Mouse (Mus musculus) kidney, postnatal 25 days (tissue): ENCODE measurements around the gene Litaf.

Experiments used
- DNase-seq, 2 experiments: peaks; one replicate each; pipeline ENCODE4 v3.0.0; 2021; ENCODE audit warnings: mixed read lengths in 2 of 2

The Litaf gene

DNA sequence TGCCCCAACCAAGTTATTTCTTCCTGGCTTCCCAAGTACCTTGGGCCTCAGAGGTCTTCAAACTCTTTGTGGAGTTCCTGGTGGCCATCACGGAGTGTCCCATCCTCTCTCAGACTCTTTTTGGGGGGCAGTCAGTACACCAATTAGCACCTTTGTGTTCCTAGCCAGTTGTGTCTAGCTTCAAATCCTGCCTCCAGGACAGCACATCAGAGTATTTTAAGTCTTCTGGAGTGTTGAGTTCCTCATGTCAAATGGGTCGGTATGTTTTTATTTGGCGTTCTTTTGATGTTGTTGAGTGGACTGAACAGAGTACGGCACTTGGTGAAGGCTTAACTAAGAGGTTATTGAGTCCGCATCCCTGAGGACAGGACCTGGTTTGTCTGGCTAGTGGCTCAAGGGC lies 526 bp downstream of the Litaf start:
- no peak for DNase-seq

DNA sequence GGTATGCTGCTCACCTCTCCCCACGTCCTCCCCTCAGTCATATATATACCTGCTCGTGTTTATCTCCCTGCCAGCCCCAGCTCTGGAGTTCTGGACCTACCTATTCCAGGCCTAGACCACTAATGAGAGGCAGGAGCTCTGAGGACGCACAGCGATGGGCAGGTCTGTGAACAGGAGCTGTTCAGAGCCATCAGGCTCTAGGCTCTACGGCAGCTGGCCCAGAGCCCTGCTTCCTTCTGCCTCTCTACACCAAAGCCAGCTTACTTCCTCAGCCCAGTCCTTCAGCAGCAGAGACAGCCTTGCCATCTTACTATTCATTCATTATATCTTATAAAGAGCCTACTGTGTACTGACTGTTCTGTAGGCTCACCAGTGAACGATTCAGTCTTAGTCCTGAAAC lies 1.2 kb downstream of the Litaf start:
- DNase-seq, result no peak

DNA sequence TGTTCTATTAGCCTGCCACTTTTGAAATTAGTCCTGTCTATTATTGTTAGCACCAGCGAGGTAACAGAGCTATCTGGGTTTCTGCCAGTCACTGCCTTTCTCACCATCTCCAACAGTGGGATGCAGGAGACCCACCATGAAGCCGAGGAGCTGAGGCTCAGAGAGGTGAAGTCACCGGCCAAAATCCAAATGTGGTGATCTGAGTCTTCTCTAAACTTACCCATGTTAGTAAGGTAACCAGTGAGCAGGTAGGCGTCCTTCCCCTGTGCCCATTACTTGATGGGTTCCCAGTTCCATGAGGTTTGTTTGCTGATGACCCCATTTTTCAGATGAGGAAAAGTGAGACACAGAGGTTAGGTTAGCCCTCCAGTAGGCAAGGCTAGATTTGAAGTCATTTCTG lies 1.6 kb downstream of the Litaf start:
- DNase-seq, result no peak

DNA sequence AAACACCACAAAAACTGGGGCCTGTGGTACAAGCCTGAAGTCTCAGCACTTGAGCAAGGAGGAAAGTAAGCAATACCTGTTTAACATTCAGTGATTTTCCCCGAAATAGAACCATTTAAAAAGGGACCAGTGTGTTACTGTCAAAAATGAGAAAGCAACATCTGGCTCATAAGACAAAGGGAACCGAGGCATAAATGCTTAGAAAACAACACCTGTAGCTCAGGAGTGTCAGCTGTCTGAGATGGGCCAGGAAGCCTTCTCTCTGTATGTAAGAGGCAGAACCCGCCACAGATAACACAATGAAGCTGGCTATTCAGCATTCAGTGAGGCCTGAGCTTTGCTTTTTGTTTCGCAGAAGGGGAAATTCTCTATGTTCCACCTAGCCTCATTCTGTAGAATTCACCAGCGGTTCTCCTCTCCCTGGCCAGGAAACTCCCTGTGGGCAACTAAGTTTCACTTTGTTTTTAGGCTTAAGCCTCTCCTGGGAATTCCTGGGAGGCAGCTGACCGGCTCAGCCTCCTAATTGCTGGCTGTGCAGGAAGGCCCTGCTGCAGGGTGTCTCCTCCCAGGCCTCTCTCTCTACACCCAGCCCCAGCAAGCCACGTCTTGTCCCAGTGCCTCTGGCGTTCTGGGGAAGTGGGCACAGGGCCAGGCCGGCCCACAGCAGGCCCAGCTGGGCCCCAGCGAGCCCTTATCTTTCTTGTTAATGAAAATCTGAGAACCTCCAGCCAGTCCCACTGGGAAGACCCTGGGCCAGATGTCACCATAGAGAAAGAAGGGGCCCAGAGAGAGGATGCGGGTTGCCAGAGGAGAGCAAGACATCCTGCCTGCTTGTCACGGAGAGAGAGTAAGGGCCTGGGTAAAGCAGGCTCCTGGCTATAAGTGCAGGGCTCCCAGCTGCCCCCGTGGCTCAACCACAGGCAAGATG lies 2.9 kb downstream of the Litaf start:
- DNase-seq, result peak; percentile 91 to 94

DNA sequence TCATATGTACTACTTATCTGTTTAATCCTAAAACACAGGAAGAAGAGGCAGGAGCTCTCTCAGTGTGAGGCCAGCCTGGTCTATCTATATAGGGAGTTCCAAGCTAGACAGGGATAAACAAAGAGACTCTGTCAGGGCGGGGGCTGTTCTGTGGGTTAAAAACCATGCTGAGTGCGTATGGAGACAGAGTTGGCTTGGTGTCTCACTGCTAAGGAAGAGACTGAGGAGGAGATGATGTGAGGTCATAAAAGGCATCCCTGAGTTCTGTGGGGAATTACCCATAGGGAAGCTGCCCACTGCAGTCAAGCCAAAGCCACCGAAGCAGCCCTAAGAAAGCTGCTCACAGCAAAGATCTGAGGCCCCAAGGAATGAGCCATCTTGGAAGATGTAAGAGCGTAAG lies 5.3 kb downstream of the Litaf start, which contains the start of gene Snn:
Snn (plus strand) TSS at position 301 of the 400 bp plus-strand sequence.
- no peak for DNase-seq

DNA sequence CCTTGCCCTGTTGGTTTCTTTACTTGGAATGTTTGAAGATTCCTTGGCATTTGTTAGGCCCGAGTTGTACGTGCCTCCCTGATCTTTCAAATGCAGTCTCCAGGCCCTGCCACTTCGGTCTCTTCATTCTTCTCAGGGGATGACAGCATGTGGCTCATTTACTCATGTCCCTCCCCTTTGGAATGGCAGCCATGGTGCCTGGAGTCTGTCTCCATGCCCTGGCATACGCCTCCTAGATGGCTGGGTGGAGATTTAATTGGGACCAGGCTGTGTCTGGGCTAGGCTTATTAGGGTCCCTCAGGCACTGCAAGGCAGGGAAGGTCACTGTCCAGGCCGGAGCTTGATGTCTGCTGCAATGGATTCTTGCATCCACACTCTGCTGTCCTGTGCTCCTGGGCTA lies 10.0 kb downstream of the Litaf start:
- no peak for DNase-seq

DNA sequence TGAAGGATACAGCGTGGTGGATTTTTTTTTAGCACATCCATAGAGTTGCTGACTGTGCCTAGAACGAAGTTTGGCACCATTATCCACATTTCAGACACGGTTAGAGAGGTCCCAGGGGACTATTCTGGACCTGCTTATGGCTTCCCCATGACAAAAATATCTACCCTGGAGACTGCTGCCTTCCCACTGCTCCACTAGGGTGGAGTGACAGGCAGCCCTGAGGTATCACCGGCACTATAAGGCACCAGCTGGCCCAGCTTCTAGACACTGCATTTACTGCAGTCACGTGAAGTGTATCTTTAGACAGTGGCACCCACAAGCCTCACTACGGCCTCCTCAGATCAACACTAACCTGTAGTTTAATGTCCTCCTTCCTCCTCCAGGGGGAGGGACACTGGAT lies 11.1 kb downstream of the Litaf start:
- no peak for DNase-seq

DNA sequence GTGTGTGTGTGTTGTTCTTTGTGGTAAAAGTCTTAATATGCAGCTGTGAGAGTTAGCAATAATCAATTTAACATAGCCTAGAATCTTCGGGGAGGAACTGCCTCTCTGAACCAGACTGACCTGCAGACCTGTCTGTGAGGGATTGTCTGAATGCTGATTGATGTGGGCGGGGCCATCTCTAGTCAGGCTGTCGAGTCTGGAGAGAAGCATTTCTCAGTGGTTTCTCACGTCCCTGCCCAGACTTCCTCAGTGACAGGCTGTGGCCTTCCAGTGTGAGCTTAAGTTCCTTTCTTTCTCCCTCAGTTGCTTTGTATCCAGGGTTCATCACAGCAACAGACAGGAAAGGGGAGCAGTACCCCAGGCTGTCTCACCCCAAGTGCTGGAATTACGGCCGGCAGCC lies 11.5 kb downstream of the Litaf start:
- no peak for DNase-seq

DNA sequence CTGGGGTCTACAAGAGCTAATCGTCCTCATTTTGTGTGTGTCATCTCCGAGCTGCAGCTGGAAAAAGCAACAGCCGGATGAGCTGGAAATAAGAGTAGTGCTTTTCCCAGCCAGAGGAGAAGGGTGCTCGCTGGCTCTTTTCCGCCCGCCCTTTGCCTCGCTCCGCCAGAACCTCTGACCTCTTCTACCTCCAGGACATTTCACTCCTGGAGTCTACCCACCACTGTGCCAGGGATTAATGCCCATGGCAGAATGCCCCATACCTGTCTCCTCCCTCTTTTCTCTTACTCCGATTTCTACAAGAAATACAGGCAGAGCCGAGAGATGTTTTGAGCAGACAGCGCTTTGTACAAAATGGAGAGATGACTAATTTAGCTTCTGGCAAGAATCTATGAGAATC lies 14.8 kb downstream of the Litaf start:
- peak; percentile 21 to 49 for DNase-seq

DNA sequence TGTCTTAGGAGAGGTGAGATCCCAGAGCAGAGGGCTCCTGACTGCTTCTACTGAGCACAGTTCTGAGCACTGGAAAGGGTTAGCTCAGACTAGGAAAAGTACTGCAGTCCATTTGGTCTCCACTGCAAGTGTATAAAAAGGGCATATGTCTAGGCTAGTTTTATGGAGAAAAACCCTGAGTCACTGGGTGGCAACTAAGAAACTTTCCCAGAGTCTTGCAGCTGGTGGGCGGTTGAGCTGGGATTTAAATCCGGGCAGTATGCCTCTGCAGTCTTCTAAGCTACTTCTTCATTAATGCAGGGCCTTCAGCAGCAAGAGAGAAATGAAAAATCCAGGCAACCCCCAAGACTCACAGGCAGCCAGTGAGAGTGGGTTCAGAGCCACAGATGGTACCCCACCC lies 15.7 kb downstream of the Litaf start:
- no peak for DNase-seq

DNA sequence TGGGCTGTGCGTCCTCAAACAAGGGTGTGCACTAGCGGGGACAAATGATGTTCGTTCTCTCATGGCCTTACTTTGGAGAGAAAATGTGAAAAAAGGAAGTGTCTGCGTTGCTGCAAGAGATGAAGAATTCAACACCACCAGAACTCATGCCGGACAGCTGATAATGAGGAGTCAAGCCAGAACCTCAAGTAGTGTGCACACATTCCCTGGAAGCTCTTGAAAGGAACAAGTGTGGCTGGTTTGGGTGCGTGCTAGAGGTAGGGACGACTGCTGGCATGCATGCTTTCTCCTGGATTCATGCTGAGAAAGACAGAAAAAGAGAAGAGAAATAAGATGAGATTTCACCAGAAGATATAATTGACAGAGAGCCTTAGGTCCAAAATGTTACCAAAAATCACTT lies 18.8 kb downstream of the Litaf start:
- DNase-seq, result no peak

DNA sequence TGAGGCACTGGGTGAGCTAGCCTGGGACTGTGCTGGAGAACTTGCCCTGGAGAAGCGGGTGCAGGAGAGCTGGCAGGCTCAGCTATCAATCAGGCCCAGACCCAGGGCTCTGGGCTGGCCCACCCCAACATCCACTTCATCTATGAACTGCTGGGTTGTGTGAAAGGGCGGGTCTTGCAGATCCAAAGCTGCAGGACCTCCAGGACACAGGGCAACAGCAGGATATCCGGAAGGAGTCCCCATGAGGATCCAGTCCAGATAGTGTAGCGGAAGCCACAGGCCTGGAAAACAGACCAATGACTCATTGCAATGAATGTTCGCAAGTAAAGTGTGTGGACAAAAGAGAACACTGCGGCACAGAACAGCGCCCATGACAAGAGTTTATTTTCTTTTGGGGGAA lies 19.5 kb downstream of the Litaf start:
- peak; percentile 39 to 76 for DNase-seq

DNA sequence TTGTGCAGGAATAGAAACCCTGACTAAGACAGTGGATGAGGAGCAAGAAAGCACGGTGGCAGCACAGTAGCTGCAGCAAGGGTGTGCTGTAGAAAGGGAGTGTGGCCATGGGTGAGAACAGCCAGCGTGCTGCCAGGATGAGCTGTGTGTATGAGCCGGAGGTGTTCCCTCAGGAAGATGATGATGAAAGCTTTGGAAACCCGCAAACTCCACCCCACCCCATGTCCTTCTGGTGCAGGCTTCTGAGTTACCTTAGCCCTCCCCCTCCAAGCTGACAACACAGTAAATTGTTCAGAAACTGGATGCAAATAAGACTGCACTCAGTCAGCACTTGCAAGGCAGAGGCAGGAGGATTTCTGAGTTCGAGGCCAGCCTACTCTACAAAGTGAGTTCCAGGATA lies 22.7 kb downstream of the Litaf start:
- DNase-seq, result no peak

DNA sequence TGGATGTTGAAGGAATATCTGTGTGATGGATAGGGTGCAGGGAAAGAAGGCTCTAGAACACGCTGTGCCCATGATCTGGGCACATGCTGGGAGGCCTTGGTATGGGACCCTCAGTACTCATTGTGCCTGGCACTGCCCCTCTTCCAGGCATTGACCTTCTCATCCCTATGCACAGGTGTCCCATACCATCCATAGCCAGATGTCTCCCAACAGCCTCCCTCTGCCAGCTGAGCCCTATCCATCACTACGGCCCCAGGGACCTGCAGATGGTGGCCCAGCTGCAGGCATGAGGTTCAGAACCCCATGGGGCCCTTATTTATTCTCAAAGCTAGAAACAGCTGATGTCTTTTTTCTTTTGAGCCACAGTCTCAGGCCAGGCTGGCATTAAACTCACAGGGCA lies 25.4 kb downstream of the Litaf start:
- DNase-seq, result no peak

DNA sequence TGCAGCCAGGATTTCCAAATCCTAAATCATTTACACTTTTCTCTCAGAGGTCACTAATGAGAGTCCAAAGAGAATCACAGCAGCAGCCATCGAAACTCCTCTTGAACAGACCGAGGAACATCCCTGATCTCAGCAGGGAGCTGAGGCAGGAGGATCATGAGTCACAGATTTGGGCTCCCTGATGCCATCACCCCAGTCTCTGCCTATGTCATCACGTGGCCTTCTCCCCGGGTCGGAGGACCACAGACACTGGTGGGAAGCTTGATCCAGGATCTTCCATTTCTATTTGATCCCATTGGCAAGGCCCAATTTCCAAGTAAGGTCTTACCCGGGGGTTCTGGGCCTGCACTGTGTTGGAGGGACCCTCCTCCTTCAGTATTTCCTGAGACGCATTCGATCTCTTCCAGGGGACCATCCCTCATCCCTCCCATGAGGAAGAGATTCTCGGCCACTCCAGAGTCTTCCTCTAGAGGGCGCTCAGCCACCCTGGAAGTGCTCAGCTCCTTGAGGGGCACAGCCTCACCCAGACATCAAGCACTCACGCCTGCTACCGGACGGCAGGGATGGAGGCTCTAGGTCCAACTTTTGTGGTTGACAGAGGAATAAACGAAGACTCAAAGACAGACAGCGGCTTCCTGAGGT lies 30.0 kb downstream of the Litaf start:
- DNase-seq, result peak; percentile 77 to 86

DNA sequence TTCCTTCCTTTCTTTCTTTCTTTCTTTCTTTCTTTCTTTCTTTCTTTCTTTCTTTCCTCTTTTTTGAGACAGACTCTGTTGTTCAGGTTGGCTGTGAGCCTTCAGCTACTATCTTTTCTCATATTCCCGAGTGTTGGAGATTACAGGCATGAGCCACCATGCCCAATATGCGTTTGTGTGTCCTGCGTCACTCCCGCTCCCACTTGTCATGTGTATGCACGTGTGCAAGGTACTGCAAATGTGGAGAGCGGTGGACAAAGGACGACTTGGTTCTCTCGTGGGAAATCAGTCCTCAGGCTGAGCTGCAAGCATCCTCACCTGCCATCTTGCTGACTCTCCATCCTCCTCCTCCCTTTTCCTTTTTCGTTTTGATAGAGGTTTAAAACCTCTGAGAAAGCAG lies 30.7 kb downstream of the Litaf start:
- DNase-seq, result no peak

DNA sequence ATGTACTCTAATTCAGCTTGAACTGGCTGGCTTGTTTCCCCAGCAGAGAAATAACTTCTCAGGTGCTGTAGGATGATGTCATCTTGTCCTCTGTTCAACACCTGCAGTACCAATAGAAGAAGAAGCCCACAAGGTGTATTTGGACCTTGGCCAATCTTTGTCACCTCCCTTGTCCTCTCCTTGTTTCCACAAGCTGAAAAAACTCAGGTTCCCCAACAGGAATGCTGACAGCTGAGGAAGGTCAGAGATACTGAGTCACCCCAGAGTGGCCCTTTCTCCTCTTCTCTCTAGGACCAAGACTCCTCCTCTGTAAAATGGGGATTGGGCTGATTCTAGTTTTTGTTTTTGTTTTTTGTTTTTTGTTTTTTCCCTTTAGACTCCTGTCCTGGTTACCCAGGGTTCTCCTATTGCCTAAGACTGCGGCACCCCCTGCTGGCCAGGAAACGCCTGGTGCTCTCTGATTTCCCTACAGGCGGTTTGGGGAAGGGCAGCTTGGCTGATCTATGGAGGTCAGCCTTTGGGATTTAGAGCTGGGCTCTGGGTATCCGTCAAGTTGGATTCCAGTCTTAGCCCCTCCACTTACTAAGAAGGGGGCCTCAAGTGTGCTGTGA lies 31.7 kb downstream of the Litaf start:
- peak; percentile 89 to 94 for DNase-seq

DNA sequence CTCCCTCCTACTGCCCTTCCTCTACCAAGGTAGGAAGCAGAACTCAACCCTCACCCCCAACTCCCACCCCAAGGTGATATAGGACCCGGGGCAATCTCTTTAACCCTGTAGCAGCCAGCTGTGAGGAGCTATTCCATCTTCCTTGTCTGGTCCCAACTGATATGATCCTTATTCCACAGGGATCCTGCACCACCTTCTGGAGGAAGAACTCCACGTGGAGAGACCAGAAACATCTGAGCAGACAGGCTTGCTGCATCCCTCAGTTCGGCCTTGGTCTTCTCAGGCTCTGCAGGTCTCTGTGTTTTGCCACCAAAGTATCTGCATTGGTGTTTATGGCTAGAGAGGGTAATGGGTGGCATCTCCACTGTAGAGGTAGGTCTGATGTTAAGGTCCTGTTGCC lies 34.6 kb downstream of the Litaf start:
- no peak for DNase-seq

DNA sequence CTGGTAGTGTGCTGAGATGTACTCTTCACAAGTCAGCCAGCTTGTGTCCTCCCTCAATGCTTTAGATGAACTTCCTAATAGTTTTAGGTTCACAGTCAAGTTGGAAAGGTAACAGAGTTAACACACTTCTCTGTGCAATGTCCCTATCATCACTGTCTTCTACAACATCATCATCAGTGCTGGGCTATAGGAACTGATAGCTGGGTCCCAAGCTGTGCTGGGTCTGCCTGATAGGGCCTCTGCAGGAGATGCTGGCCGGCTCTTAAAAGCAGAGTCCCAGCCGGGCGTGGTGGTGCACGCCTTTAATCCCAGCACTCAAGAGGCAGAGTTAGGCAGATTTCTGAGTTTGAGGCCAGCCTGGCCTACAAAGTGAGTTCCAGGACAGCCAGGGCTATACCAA lies 35.1 kb downstream of the Litaf start:
- no peak for DNase-seq

DNA sequence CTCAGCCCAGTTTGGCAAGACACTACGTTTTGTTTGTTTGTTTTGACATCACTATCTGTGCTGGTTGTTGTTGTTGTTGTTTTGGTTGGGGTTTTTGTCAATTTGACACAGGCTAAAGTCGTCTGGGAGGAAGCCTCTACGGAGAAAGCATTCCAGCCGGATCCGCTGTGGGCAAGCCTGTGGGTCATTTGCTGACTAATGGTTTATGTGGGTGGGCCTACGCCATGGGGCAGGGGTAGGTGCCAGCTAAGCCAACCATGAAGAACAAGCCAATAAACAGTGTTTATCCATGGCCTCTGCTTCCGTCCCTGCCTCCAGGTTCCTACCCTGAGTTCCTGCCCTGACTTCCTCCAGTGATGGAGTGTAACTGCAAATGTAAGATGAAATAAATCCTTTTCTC lies 37.8 kb downstream of the Litaf start:
- no peak for DNase-seq

DNA sequence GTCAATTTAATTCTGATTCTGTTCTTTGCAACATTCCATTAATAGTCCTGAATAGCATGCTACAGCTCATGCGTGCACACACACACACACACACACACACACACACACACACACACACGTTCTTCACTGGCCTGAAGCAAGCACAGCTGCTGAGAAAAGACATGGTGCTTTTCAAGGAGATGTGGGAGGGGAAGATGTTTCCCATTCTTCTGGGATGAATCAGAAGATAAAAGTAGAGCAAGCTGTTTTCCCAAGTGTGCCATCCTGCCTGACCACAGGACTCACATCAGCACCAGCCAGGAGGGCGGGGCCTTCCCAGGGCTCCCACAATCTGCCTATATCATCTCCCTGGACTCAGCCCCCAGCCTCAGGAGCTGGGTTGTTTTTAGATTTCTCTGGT lies 41.1 kb downstream of the Litaf start:
- no peak for DNase-seq

DNA sequence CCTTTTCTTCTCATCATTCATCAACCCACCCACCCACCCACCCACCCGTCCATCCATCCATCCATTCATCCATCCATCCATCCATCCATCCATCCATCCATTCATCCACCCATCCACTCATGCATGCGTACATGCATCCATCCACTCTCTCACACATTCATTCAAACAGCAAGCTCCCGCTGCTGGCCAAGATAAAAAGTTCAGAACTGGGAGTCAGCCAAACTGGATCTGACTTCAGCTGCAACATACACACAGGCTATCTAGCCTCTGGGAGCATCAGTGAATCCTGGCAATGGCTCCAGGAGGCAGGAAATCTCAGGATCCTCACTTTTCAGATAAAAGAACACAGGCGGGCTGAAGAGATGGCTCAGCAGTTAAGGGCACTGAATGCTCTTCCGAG lies 42.3 kb downstream of the Litaf start:
- no peak for DNase-seq

DNA sequence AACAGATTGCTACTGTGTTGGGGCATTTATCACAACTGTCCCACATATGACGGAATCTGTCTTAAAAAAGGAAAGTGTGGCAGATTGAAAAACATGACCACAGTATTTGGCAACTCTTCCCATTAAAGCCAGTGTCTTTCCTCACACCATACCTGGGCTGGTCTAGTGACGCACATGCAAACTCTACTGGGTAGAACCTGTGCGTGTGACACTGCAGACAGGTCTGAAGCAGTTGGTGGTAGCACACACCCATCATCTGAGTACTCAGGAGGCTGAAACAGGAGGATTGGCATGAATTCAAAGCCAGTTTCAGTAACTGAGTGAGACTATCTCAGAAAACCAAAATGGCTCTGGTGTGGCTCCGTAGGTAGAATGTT lies 43.9 kb downstream of the Litaf start:
- no peak for DNase-seq
